Mouse (Mus musculus): Measurements from ENCODE around the gene Galnt16. TPM values are rescaled to one million over a fixed set of nuclear protein-coding genes. Genes with fewer than 3 reads are reported as not detected.
A peak's percentile ranks its signal among the peaks of the same experiment; 100 is the strongest.

The Galnt16 gene
- polyA plus RNA-seq, 1 experiment from 2014 or later, result 9.4 TPM

GRCm38 (mm10) chr12:80533876-80534275, 15.8 kb downstream of the Galnt16 start:
- ATAC-seq (replicated peaks; ENCODE audit: low FRiP score), result no peak
- H3K4me1 ChIP-seq, result 0 out of 2 replicates have a peak, but pooled peaks cover 3% of the 10 kb centered on the region
- H3K27me3 ChIP-seq, result no peaks in the 10 kb centered on the region
- no peak overlapping the region for H3K27ac ChIP-seq
- WGBS, result 65% methylated on average over 2 of the region's 2 CpGs
- H3K9ac ChIP-seq, result no peak overlapping the region
- no peaks in the 10 kb centered on the region for H3K36me3 ChIP-seq
- H3K4me2 ChIP-seq, result no peak overlapping the region
- H3K4me3 ChIP-seq (replicated peaks), result no peak overlapping the region
- H3K9me3 ChIP-seq (replicated peaks), result no peaks in the 10 kb centered on the region

DNA sequence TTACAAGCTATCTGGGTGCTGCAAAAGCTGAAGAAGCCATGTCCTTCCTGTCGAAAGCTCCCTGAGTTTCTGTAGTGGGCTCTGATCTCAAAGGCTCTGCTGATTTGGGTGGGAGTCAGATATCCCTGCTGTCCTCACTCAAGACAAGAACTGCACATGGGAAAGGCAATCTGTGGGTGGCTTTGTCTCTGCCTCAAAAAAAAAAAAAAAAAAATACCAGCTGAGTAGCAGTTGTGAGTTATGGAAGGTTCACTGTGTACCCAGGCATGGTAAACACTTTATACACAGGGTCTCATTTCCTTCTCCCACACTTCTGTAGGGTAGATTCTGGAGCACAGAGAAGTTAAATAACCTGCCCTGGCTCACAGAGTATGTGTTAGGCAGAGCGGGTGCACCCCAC, 19.2 kb downstream of the Galnt16 start:
- no peak overlapping the region for H3K27ac ChIP-seq
- H3K27me3 ChIP-seq, result no peaks in the 10 kb centered on the region
- 87% methylated on average over 2 of the region's 2 CpGs for WGBS
- no peaks in the 10 kb centered on the region for H3K9me3 ChIP-seq (replicated peaks)
- no peak overlapping the region for H3K4me3 ChIP-seq (replicated peaks)
- 0 out of 2 replicates have a peak, but pooled peaks cover 3% of the 10 kb centered on the region for H3K4me1 ChIP-seq
- no peaks in the 10 kb centered on the region for H3K36me3 ChIP-seq
- no peak overlapping the region for H3K4me2 ChIP-seq
- no peak overlapping the region for H3K9ac ChIP-seq
- ATAC-seq (replicated peaks; ENCODE audit: low FRiP score), result no peak

GRCm38 (mm10) chr12:80538311-80538710, 20.2 kb downstream of the Galnt16 start:
- H3K4me3 ChIP-seq (replicated peaks), result no peak overlapping the region
- no peak overlapping the region for H3K4me2 ChIP-seq
- H3K27me3 ChIP-seq, result no peaks in the 10 kb centered on the region
- no peak for ATAC-seq (replicated peaks; ENCODE audit: low FRiP score)
- H3K27ac ChIP-seq, result 0 out of 2 replicates have a peak overlapping the region, but pooled peaks have one; percentile 13
- H3K9me3 ChIP-seq (replicated peaks), result no peaks in the 10 kb centered on the region
- H3K4me1 ChIP-seq, result 0 out of 2 replicates have a peak, but pooled peaks cover 3% of the 10 kb centered on the region
- H3K9ac ChIP-seq, result no peak overlapping the region
- WGBS, result 47% methylated on average over 6 of the region's 6 CpGs
- H3K36me3 ChIP-seq, result no peaks in the 10 kb centered on the region

GRCm38 (mm10) chr12:80545310-80545709, 27.2 kb downstream of the Galnt16 start:
- Histone ChIP-seq H3K4me2 (no peak overlapping the region), H3K9me3 (replicated peaks) (no peaks in the 10 kb centered on the region), H3K36me3 (no peaks in the 10 kb centered on the region), H3K4me1 (peaks cover 5% of the 10 kb centered on the region; the same call in 1 of the 2 replicates), H3K9ac (no peak overlapping the region), H3K27ac (no peak overlapping the region), H3K4me3 (replicated peaks) (no peak overlapping the region), H3K27me3 (no peaks in the 10 kb centered on the region)
- WGBS, result 31% methylated on average over 4 of the region's 4 CpGs
- no peak for ATAC-seq (replicated peaks; ENCODE audit: low FRiP score)

DNA sequence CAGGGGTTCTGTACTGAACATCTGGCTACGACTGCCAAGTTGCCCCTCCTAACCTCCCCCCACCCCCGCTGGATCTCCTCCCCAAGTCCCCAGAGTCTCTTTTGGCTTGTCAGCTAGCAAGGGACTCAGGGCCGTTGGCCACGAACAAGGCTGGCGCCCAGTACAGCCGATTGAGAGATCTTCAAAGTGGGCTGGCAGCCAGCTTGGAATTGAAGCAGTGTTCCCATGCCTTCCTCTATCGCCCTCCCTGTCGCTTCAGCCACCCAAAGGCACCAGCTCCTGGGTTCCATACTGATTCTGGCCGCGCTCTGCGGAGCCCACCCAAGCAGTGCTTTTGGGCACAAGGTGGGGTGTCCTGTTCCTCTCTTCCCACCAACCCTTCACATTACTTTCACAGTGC, 31.6 kb downstream of the Galnt16 start:
- Histone ChIP-seq H3K4me1 (peaks cover 5% of the 10 kb centered on the region; the same call in 1 of the 2 replicates), H3K9me3 (replicated peaks) (no peaks in the 10 kb centered on the region), H3K27ac (no peak overlapping the region), H3K9ac (no peak overlapping the region), H3K4me3 (replicated peaks) (no peak overlapping the region), H3K36me3 (no peaks in the 10 kb centered on the region), H3K4me2 (no peak overlapping the region), H3K27me3 (no peaks in the 10 kb centered on the region)
- no peak for ATAC-seq (replicated peaks; ENCODE audit: low FRiP score)
- WGBS, result 75% methylated on average over 11 of the region's 11 CpGs

- Histone ChIP-seq H3K27ac (no peak overlapping the region), H3K9me3 (replicated peaks) (no peaks in the 10 kb centered on the region), H3K9ac (no peak overlapping the region), H3K27me3 (no peaks in the 10 kb centered on the region), H3K4me3 (replicated peaks) (no peak overlapping the region), H3K4me2 (no peak overlapping the region), H3K36me3 (no peaks in the 10 kb centered on the region), H3K4me1 (peaks cover 5% of the 10 kb centered on the region; the same call in 1 of the 2 replicates)
- WGBS, result 13% methylated on average over 3 of the region's 3 CpGs
- no peak for ATAC-seq (replicated peaks; ENCODE audit: low FRiP score)
Observed at GRCm38 (mm10) chr12:80553157-80553556, 35.1 kb downstream of the Galnt16 start.

- no peak overlapping the region for H3K4me2 ChIP-seq
- H3K27me3 ChIP-seq, result no peaks in the 10 kb centered on the region
- WGBS, result 62% methylated on average over 6 of the region's 6 CpGs
- no peak for ATAC-seq (replicated peaks; ENCODE audit: low FRiP score)
- no peaks in the 10 kb centered on the region for H3K36me3 ChIP-seq
- no peak overlapping the region for H3K4me3 ChIP-seq (replicated peaks)
- peaks cover 4% of the 10 kb centered on the region; the same call in 1 of the 2 replicates for H3K4me1 ChIP-seq
- H3K9me3 ChIP-seq (replicated peaks), result no peaks in the 10 kb centered on the region
- H3K9ac ChIP-seq, result no peak overlapping the region
- no peak overlapping the region for H3K27ac ChIP-seq
Observed at GRCm38 (mm10) chr12:80554312-80554711, 36.2 kb downstream of the Galnt16 start.

- H3K27ac ChIP-seq, result 0 out of 2 replicates have a peak overlapping the region, but pooled peaks have one; percentile 54
- no peaks in the 10 kb centered on the region for H3K9me3 ChIP-seq (replicated peaks)
- H3K4me1 ChIP-seq, result peaks cover 9% of the 10 kb centered on the region; the same call in 1 of the 2 replicates
- no peak overlapping the region for H3K9ac ChIP-seq
- ATAC-seq (replicated peaks; ENCODE audit: low FRiP score), result 0 out of 2 replicates have a peak, but pooled peaks have one; percentile 40
- H3K4me3 ChIP-seq (replicated peaks), result no peak overlapping the region
- no peaks in the 10 kb centered on the region for H3K27me3 ChIP-seq
- 9% methylated on average over 2 of the region's 2 CpGs for WGBS
- H3K4me2 ChIP-seq, result no peak overlapping the region
- H3K36me3 ChIP-seq, result no peaks in the 10 kb centered on the region
Observed at GRCm38 (mm10) chr12:80561904-80562303, 43.8 kb downstream of the Galnt16 start.

GRCm38 (mm10) chr12:80562793-80563192, 44.7 kb downstream of the Galnt16 start:
- WGBS, result 51% methylated on average over 5 of the region's 5 CpGs
- ATAC-seq (replicated peaks; ENCODE audit: low FRiP score), result no peak
- H3K9me3 ChIP-seq (replicated peaks), result no peaks in the 10 kb centered on the region
- H3K4me3 ChIP-seq (replicated peaks), result no peak overlapping the region
- no peak overlapping the region for H3K4me2 ChIP-seq
- no peaks in the 10 kb centered on the region for H3K27me3 ChIP-seq
- H3K36me3 ChIP-seq, result no peaks in the 10 kb centered on the region
- H3K27ac ChIP-seq, result 0 out of 2 replicates have a peak overlapping the region, but pooled peaks have one; percentile 54
- H3K9ac ChIP-seq, result no peak overlapping the region
- peaks cover 15% of the 10 kb centered on the region; the same call in 1 of the 2 replicates for H3K4me1 ChIP-seq

DNA sequence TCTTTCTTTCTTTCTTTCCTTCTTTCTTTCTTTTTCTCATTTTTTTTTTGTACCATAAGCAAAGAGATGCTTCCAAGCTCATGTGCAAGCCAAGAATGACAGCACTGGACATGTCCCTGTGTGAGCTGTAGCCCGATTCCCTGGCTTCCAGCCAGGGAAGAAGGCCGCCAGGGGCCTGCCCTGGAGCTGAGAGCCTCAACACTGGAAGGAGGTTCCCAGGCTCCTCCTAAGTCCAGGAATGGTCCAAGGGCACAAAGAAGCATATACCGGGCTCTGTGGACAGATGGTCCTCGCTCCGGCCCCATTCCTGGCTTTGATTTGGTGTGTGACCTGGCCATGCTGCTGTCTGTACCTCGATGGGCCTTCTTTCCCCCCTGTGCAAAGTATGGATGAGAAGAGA, 46.9 kb downstream of the Galnt16 start:
- Histone ChIP-seq H3K9me3 (replicated peaks) (no peaks in the 10 kb centered on the region), H3K27ac (no peak overlapping the region), H3K4me1 (peaks cover 15% of the 10 kb centered on the region; the same call in 1 of the 2 replicates), H3K9ac (no peak overlapping the region), H3K4me3 (replicated peaks) (no peak overlapping the region), H3K27me3 (no peaks in the 10 kb centered on the region), H3K4me2 (no peak overlapping the region), H3K36me3 (no peaks in the 10 kb centered on the region)
- 75% methylated on average over 6 of the region's 6 CpGs for WGBS
- no peak for ATAC-seq (replicated peaks; ENCODE audit: low FRiP score)

- WGBS, result 68% methylated on average over 2 of the region's 2 CpGs
- Histone ChIP-seq H3K9me3 (replicated peaks) (no peaks in the 10 kb centered on the region), H3K27ac (no peak overlapping the region)
Observed at GRCm38 (mm10) chr12:80565793-80566192, 47.7 kb downstream of the Galnt16 start.

DNA sequence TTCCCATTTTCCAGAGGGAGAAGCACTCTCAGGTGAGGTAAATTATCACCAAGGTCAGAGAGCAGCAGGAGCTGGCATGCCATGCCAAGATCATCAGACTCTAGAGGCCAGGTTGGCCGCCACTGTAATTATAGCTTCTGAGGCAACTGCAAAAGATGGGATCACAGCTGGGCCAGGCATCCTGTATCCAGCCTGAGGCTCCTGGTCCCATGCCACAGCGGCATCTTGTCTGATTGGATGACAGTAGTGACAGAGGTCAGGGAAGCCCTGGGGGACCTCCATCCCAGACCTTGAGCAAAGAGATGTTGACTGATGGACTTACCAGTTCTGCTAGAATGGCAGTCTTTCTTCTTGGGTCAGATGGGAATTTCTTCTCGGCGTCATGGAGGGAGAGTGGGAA, 48.4 kb downstream of the Galnt16 start:
- Histone ChIP-seq H3K36me3 (no peaks in the 10 kb centered on the region), H3K4me2 (no peak overlapping the region), H3K27me3 (no peaks in the 10 kb centered on the region), H3K9me3 (replicated peaks) (no peaks in the 10 kb centered on the region), H3K27ac (no peak overlapping the region), H3K4me3 (replicated peaks) (no peak overlapping the region), H3K9ac (no peak overlapping the region), H3K4me1 (peaks cover 15% of the 10 kb centered on the region; the same call in 1 of the 2 replicates)
- ATAC-seq (replicated peaks; ENCODE audit: low FRiP score), result no peak
- 57% methylated on average over 4 of the region's 4 CpGs for WGBS

More at GRCm38 (mm10) chr12:80565793-80566192, 47.7 kb downstream of the Galnt16 start:
- Histone ChIP-seq H3K36me3 (no peaks in the 10 kb centered on the region), H3K4me2 (no peak overlapping the region), H3K9ac (no peak overlapping the region), H3K27me3 (no peaks in the 10 kb centered on the region), H3K4me1 (peaks cover 15% of the 10 kb centered on the region; the same call in 1 of the 2 replicates), H3K4me3 (replicated peaks) (no peak overlapping the region)
- ATAC-seq (replicated peaks; ENCODE audit: low FRiP score), result no peak

- Histone ChIP-seq H3K27me3 (no peaks in the 10 kb centered on the region), H3K4me3 (replicated peaks) (no peak overlapping the region), H3K27ac (0 out of 2 replicates have a peak overlapping the region, but pooled peaks have one; percentile 30), H3K9me3 (replicated peaks) (no peaks in the 10 kb centered on the region), H3K36me3 (no peaks in the 10 kb centered on the region), H3K4me1 (peaks cover 12% of the 10 kb centered on the region; the same call in 1 of the 2 replicates), H3K9ac (no peak overlapping the region), H3K4me2 (no peak overlapping the region)
- 27% methylated on average over 3 of the region's 3 CpGs for WGBS
- ATAC-seq (replicated peaks; ENCODE audit: low FRiP score), result no peak
Observed at GRCm38 (mm10) chr12:80567375-80567774, 49.3 kb downstream of the Galnt16 start.
